Mouse (Mus musculus) left cerebral cortex, postnatal 25 days (tissue): ENCODE measurements around the gene Gpr179. TPM values are rescaled to one million over a fixed set of nuclear protein-coding genes. Genes with fewer than 3 reads are reported as not detected.
"Not testable (repeated sequence)": the region's sequence is repeated elsewhere in the genome, so short reads cannot be mapped to it uniquely, and the experiment has no call there.

ENCODE experiments used
- DNase-seq, 2 experiments: peaks; one replicate each; pipeline ENCODE4 v3.0.0; 2022; ENCODE audit warnings: low spot score in 2 of 2, mixed read lengths in 1 of 2
- intact Hi-C: fragments of 180-260 bp; cut with DNase I; formaldehyde crosslinking; loops from one replicate; pipeline ENCODE4 v1.15.1; 2025
- total RNA-seq, 2 experiments: library from RNA; stranded (reverse); gene quantifications; 2 replicates each; pipeline ENCODE4 v1.2.3; 2021

Gene Gpr179
- total RNA-seq, 2 experiments from 2014 or later = 0.18 to 0.43 TPM

- intact Hi-C loops = no loop called here
- no peak for DNase-seq
These were observed 20.4 kb downstream of the Gpr179 start for GRCm38 (mm10) chr11:97331231-97332190.

- intact Hi-C loops = no loop called here
- no peak for DNase-seq
These were observed 21.6 kb downstream of the Gpr179 start for GRCm38 (mm10) chr11:97330315-97330714.

DNA sequence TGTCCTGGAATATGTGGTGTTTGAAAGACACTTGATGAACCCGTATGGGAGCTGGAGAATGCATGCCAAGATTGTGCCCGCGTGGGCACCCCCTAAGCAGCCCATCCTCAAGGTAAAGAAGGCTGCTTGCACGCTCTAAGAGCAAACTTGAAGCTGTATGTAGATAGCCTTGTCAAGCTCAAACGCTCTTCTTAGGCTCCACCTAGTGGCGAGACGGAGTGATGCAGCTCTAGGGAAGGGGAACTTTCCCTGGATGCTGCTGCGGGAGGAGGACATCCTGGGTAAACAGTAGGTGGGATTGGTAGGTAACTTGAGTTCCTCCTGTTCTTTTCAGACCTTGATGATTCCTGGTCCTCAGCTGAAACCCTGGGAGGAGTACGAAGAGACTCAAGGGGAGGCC is 23.7 kb downstream of the Gpr179 start:
- peak; percentile 50 to 62 for DNase-seq
- intact Hi-C loops = no loop called here

DNA sequence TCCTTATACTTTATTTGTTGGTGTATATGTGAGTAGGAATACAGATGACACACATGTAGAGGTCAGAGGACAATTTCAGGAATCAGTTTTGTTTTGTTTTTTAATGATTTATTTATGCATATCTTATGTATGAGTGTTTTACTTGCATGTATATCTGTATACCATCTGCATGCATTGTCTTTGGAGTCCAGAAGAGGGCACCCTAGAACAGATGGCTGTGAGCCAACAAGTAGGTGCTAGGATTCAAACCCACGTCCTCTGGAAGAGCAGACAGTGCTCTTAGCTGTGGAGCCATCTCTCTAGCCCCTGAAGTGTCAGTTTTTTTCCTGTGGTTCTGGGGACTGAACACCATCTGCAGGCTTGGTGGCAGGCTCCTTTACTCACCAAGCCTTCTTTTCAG is 26.7 kb downstream of the Gpr179 start:
- DNase-seq = no peak
- intact Hi-C loops = no loop called here

DNA sequence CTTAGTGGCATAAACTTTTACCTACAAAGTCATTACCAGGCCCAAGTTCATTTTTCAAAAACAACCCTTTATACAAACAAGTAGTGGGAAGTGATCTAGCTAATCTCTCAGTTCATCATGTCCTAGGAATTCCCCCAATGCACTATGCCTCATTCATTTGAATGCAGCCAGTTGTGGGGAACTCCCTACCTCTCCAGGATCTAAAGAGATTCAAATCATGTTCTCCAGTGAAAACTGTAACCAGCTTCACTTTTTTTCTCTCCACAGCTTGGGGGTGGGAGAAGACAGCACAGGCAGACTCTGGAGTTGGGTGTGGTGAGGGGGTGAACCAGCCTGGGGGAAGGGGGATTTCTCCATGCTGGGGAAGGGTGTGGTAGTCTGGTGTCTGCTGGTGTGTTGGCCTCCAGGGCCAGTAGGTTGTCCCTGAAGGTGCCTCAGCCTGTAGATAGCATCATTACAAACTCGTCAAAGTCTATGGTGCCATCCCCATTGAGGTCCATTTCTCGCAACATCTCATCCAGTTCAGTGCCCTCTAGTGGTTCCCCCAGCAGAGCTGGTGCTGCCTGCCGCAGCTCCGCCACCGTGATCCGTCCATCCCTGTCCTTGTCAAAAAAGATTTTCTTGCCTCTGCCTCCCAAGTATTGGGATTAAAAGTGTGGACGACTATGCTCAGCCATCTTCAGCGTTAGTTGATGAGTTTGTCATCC is 29.8 kb downstream of the Gpr179 start:
- intact Hi-C loops, DNase-seq: not testable (repeated sequence)

DNA sequence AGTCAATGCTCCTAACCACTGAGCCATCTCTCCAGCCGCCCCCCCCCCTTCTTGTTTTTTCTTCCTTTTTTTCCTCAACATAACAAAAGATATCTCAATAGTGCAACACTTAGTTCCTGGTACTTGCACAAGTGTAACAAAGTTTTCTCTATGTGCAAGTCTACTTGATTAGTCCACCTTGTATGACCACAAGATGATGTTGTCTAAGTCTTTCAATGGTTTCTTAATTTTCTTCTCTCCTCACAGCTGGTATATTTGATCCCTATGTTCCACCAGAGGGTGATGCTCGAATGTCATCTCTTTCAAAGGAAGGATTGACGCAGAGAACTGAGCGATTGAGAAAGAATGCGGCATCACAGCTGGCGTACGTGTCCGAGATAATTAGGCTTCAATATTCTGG is 30.7 kb downstream of the Gpr179 start:
- no peak for DNase-seq
- intact Hi-C loops = no loop called here

GRCm38 (mm10) chr11:97315504-97316503 is 36.1 kb downstream of the Gpr179 start, which contains the start of gene Mrpl45:
Gene Mrpl45, plus strand, starts transcription at chr11:97315716.
- intact Hi-C loops = no loop called here
- peak; percentile 99 for DNase-seq

GRCm38 (mm10) chr11:97314751-97315503 is 37.0 kb downstream of the Gpr179 start:
- DNase-seq = no peak
- intact Hi-C loops = loop anchor here (5.0 kb wide), 2 partner anchors 73 to 118 kb away; no protein-coding TSS in a partner anchor

DNA sequence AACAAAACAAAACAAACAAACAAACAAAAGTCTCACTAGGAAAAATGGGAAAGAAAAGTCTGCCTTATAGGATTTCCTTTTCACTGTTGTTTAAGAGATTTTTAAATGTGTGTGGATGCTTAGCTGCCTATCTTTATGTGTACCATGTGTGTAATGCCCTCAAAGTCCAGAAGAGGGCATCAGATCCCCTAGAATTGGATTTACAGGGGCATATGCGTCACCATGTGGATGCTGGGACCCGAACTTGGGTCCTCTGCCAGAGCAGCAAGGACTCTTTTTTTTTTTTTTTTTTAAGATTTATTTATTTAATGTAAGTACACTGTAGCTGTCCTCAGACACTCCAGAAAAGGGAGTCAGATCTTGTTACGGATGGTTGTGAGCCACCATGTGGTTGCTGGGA is 37.8 kb downstream of the Gpr179 start:
- intact Hi-C loops = loop anchor here (5.0 kb wide), 2 partner anchors 72 to 117 kb away; no protein-coding TSS in a partner anchor
- no peak for DNase-seq

GRCm38 (mm10) chr11:97312871-97313270 is 39.0 kb downstream of the Gpr179 start:
- DNase-seq = not testable (repeated sequence)
- intact Hi-C loops = loop anchor here (5.0 kb wide), 2 partner anchors 71 to 116 kb away; no protein-coding TSS in a partner anchor

DNA sequence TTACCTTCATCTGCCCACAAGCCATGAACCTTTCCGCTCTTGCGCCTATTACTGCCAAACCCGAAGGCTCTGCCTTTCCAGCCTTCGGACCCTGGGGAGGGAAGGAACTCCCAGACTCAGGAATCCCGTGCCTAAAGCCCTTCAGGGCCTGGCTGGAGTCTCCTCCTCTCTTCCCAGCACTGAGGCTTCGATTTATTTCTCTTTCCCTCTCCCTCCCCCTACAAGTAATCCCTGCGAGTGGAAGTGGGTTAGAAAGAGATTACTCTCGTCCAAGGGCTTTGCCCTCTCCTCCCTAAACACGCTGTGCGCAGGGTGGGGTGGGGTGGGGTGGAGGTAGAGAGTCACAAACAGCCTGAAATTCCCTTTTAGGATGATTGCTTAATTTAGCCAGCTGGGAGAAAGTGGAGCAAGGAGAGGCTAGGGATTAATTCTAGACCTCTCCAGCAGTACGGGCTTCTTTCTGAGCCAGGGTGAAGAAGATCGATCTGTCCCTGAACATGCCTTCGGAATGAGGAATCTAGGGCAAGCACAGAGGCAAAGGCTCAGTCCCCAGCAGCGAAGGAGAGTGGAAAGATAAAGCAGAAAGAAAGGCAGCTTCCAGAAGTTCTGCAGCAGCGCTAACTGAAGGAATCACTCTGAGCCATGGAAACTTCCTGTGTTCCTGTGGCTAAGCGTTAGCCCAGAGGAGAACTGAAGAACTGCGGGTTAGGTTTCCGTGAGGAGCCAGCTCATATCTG is 40.8 kb downstream of the Gpr179 start:
- intact Hi-C loops = loop anchor here (1.0 to 5.0 kb wide), 3 partner anchors 31 to 114 kb away; partner anchors contain the start of gene Npepps
- peak; percentile 16 to 31 for DNase-seq

DNA sequence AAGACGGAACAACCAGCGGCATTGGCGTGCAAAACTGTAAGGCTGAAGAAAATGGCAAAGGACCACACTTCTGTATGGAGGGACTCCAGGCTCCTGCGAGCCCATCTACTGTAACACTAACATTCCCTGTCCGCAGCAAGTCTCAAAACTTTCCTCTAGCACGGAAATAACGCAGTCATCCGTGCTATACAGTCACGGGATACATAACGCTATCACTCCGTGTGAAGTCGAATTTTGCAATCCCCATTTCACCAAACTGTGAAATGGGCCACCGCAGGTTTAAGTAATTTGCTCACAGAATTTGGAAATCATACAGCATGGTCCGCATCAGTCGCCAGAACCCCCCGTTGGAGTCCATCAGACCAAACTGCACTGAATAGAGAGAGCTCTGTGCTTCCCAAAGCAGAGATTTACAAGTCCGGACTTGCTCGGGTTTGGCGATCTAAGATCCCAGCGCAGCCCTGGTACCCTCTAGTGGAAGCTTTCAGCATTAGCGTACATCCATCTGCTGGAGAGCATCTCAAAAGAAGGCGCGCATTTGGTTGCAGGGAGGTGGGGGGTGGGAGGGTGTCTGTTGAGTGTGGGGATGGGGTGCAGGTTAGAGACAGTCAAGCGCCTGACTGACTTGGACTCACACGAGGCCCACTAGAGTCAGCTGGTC is 41.8 kb downstream of the Gpr179 start:
- intact Hi-C loops = loop anchor here (5.0 kb wide), 2 partner anchors 68 to 113 kb away; no protein-coding TSS in a partner anchor
- peak; percentile 75 to 88 for DNase-seq

GRCm38 (mm10) chr11:97309451-97309836 is 42.4 kb downstream of the Gpr179 start:
- DNase-seq = peak in 1 of 2 experiments; percentile 35
- intact Hi-C loops = no loop called here

- DNase-seq = no peak
- intact Hi-C loops = no loop called here
These were observed 42.9 kb downstream of the Gpr179 start for GRCm38 (mm10) chr11:97308806-97309450.

DNA sequence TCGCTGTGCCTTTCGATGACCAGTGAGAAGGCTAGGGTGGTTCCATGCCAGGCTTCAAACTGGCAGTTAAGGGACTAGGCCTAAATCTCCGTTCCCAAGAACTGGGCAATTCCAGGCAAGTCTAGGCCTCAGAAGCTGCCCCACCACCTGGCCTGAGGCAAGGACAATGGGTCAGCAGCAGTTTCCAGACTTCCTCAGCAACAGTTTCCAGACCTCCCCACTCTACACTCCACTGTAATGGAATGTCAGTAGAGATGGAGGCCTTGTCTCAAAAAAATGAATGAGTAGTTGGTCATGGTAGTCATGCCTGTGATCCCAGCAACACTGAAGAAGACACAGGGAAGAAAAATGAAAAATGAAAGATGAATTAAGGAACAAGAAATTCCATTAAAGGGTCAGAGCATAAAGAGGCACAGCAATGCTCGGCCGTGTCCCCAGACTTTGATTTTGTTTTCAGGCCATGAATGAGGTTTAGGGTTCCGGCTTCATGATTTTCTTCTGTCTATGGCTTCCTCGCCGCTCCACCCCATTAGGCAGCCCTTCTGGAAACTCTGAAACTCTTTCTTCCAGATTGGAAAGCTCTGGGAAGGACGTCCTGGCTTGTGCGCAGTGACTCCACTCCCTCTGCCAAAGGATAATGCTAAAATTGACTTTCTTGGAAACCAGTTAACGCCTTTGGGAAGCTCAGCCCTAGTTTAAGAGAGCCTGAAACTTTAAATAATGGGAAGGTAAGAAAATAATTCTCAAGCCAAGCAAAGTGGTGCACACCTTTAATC is 44.4 kb downstream of the Gpr179 start:
- no peak for DNase-seq
- intact Hi-C loops = no loop called here

- no peak for DNase-seq
- intact Hi-C loops = no loop called here
These were observed 47.2 kb downstream of the Gpr179 start for GRCm38 (mm10) chr11:97304631-97305030.
